Mouse (Mus musculus): ENCODE results near the gene Zcchc14. TPM values are rescaled to one million over a fixed set of nuclear protein-coding genes. Genes with fewer than 3 reads are reported as not detected.
"Not testable (repeated sequence)": the region's sequence is repeated elsewhere in the genome, so short reads cannot be mapped to it uniquely, and the experiment has no call there.

The Zcchc14 gene
- total RNA-seq, 1 experiment from 2014 or later, result 41.0 TPM

DNA sequence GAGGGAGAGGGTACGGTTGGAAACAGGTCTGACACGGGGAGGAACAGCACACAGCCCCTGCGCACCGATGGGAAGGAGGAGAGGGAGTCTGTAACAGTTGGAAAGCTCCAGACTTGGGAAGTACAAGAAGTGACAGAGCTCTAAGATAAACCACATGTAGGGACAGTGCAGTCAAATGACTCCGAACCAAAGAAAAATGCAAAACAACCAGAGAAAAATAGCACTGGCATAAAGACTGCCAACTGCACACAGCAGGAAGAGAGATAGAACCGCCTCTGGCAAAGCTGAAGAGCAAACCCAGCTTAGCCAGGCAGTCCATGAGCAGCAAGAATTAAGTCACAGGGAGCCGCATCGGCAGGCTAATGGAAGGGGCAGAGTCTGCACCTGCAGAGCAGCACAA is 29.7 kb downstream of the Zcchc14 start:
- no peak for DNase-seq

- DNase-seq, result no peak
These were observed 30.8 kb downstream of the Zcchc14 start for GRCm38 (mm10) chr8:121621879-121622278.

GRCm38 (mm10) chr8:121620801-121621516 is 31.7 kb downstream of the Zcchc14 start:
- DNase-seq, result peak; percentile 79

DNA sequence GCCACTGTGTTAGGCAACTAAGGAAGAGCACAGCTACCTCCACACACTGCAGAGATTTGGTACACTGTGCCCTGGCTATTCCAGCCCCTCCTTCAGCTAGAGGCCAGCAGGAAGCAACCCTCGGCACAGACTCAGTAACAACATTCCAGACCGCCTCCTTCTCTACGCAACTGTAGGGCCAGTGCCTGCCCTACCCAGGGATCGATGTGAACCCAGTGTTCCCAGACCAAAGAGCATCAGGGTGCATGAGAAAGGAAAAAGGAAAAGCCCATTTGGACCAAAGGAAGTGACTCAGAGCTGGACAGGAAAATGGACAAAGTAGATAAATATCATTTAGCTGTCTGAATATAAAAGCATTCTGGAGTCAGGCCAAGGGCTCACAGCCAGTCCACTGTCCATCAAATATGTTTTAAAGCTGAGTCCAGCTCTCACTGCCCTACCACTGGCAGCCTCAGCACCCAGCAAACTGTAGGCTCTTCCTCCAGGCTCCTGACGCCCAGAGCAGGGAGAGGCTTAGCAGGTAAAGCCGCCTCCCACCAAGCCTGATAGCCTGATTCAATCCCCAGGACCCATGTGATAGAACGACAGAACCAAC is 33.2 kb downstream of the Zcchc14 start:
- peak; percentile 77 for DNase-seq

- no peak for DNase-seq
These were observed 39.3 kb downstream of the Zcchc14 start for GRCm38 (mm10) chr8:121613419-121613818.

GRCm38 (mm10) chr8:121609916-121610315 is 42.8 kb downstream of the Zcchc14 start:
- no peak for DNase-seq

GRCm38 (mm10) chr8:121609251-121609650 is 43.5 kb downstream of the Zcchc14 start:
- no peak for DNase-seq

GRCm38 (mm10) chr8:121607661-121608060 is 45.0 kb downstream of the Zcchc14 start:
- DNase-seq, result no peak

DNA sequence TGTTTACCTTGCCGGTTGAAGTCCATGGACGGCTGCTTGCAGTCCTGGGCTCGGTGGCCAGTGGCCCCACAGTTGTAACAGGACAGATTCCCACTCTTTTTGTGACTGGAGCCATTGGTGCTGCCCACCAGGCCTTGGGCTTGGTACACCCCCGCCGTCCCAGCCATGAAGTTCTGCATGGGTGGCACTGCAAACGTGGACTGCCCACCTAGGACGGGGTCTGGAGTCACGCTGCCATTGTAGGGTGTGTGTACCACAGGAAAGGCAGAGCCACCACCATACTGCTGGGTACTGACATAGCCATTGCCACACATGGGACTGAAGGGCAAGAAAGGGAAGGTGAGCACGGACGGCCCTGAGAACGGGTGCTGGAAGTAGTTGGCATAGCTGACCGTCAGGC is 48.9 kb downstream of the Zcchc14 start:
- no peak for DNase-seq

- peak; percentile 82 for DNase-seq
These were observed 49.8 kb downstream of the Zcchc14 start for GRCm38 (mm10) chr8:121602860-121603259.

- DNase-seq, result no peak
These were observed 50.3 kb downstream of the Zcchc14 start for GRCm38 (mm10) chr8:121602411-121602810.

GRCm38 (mm10) chr8:121599842-121600241 is 52.9 kb downstream of the Zcchc14 start:
- no peak for DNase-seq

DNA sequence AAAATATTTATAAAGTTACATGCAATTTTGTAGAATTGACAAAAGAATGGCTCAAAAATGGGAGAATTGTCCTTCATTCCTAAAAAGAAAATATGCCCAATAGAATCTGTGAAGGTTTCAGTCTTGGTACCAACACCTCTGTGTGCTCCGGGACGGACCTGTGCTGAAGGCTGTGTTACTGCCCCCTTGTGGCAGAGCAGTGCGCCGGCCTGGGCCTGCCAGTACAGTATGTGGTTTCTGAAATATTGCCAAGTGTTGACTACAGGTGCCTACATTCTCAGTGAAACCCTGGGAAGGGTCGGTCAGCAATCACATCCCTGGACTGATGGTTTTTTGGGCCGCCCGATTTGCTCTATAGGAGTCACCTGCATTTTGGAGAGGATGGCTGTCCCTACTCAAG is 53.8 kb downstream of the Zcchc14 start:
- peak; percentile 94 for DNase-seq

GRCm38 (mm10) chr8:121598190-121598589 is 54.5 kb downstream of the Zcchc14 start:
- no peak for DNase-seq

DNA sequence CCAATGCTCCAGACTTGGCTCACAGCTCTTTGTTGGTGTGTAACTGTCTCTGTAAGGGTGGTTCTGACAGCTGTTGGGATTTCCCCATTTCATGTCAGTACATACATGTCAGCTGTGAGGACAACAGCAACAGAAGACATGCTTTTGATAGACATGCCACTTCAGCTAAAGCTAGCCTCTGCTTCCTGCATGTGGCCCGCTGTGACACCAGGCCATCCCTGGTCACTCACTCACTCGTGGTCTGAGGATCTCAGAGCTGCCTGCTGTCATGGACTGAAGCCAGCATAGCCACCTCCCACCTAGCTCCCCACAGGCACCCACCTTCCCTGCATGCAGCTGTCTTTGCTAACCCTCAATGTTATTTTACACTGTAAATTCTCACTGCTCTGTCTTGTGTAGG is 55.2 kb downstream of the Zcchc14 start:
- DNase-seq, result not testable (repeated sequence)

- DNase-seq, result peak; percentile 63
These were observed 58.7 kb downstream of the Zcchc14 start for GRCm38 (mm10) chr8:121593983-121594382.

GRCm38 (mm10) chr8:121593293-121593692 is 59.4 kb downstream of the Zcchc14 start:
- DNase-seq, result no peak

DNA sequence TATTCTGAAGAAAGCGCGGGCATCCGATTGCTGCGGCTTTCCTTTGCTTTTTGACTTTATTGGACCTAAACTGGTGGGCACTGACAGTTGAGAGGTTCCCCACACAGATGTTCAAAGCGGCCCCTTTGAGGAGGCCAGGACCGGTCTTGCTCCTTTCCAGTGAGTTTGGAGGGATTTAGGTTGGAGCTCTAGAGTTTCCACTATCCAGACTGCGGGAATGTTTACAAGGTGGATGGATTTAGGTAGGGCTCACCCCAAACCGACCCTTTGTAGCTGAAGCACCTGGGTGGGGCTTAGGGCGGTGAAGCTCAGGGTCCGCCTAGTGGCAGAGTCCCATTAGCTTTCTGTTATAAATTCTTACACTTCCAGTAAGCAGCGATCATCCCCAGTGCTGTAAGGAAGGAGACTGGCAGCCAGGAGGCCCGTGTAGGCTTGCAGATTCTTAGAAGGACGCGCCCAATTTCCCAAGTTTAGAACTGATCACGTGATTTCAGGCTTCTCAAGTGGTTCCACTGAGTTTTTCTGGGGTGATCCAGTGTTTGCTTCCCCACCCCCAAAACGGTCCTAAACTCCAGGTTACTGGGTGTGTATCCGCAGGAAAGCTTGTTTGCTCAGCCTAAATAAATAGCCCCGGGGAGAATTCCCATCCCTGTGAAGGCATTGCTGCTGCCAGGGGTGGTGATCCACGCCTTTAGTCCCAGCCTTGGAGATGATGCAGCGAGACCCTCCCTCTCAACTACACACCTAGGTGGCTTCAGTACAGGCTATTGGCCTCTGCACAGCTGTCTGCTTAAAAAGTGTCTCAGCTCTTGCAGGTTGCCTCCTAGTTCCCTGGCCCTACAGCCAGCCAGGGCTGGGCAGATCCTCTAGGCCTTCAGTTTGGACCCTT is 61.3 kb downstream of the Zcchc14 start:
- DNase-seq, result no peak

GRCm38 (mm10) chr8:121590203-121591177 is 62.2 kb downstream of the Zcchc14 start, which contains the start of gene Map1lc3b:
TSS of gene Map1lc3b (plus strand) at chr8:121590361.
- peak; percentile 97 for DNase-seq

GRCm38 (mm10) chr8:121589205-121589726 is 63.4 kb downstream of the Zcchc14 start:
- DNase-seq, result no peak

GRCm38 (mm10) chr8:121588750-121589149 is 64.0 kb downstream of the Zcchc14 start:
- DNase-seq, result no peak
